In genomic region chr17:48119656-48120055, GRCm38 (mm10) we compare ENCODE assay signal across 7 mouse cellular contexts. TPM values are rescaled to one million over a fixed set of nuclear protein-coding genes. Genes with fewer than 3 reads are reported as not detected.
DNase-seq lines count a peak whose midpoint lies in the region; ATAC-seq and TF ChIP-seq lines count a peak whose summit lies in the region.

No protein-coding gene starts in this region.

- WGBS in hindbrain, postnatal 0 days: 20% methylated on average over 3 of the region's 3 CpGs
- WGBS in midbrain, embryonic 11.5 days: 23% methylated on average over 3 of the region's 3 CpGs

- ATAC-seq in hindbrain, postnatal 0 days: peak; percentile 73; the same call in 1 of the 2 replicates
- ATAC-seq in midbrain, embryonic 11.5 days (ENCODE audit: low FRiP score): peak; percentile 48; the same call in 1 of the 2 replicates

- H3K9ac ChIP-seq in hindbrain, postnatal 0 days (replicated peaks; ENCODE audit: low read length): no peak overlapping the region
- no peak overlapping the region for H3K9ac ChIP-seq in midbrain, embryonic 11.5 days (ENCODE audit: low read length)

- H3K27me3 ChIP-seq in hindbrain, postnatal 0 days (ENCODE audit: insufficient read depth, low read length): no peaks in the 10 kb centered on the region
- no peaks in the 10 kb centered on the region for H3K27me3 ChIP-seq in midbrain, embryonic 11.5 days (ENCODE audit: control insufficient read depth, insufficient read depth, low read length)

- no peaks in the 10 kb centered on the region for H3K4me1 ChIP-seq in hindbrain, postnatal 0 days (ENCODE audit: insufficient read depth, low read length)
- no peaks in the 10 kb centered on the region; the same call in 1 of the 2 replicates for H3K4me1 ChIP-seq in midbrain, embryonic 11.5 days (ENCODE audit: control insufficient read depth, insufficient read depth, low read length)

- no peak overlapping the region for H3K4me2 ChIP-seq in hindbrain, postnatal 0 days (ENCODE audit: low read depth, low read length)
- H3K4me2 ChIP-seq in midbrain, embryonic 11.5 days: no peak overlapping the region

- DNase-seq in NIH3T3 (ENCODE audit: low read depth): peak; percentile 81
- peak; percentile 82 for DNase-seq in c-Kit-positive CD71-negative TER-119-negative erythroid progenitor cells, embryonic 14.5 days (ENCODE audit: low read depth)
- DNase-seq in fibroblast of lung, adult 2 months (ENCODE audit: low read depth): peak; percentile 36
- peak; percentile 78 for DNase-seq in hindbrain, postnatal 0 days (ENCODE audit: low spot score)
- DNase-seq in left cerebral cortex, adult 18-20 months (ENCODE audit: low spot score in 2 of 2): peak; percentile 67 to 88
- DNase-seq in midbrain, embryonic 11.5 days (ENCODE audit: low spot score, missing footprints): peak; percentile 99
- DNase-seq in spleen, postnatal 14 days (ENCODE audit: low spot score in 2 of 2): peak; percentile 64 to 83

- no peaks in the 10 kb centered on the region for H3K36me3 ChIP-seq in hindbrain, postnatal 0 days (ENCODE audit: insufficient read depth, low read length)
- no peaks in the 10 kb centered on the region for H3K36me3 ChIP-seq in midbrain, embryonic 11.5 days (ENCODE audit: control insufficient read depth, insufficient read depth, low read length)

- no peak overlapping the region for H3K4me3 ChIP-seq in hindbrain, postnatal 0 days (ENCODE audit: low read length)
- no peak overlapping the region for H3K4me3 ChIP-seq in midbrain, embryonic 11.5 days (ENCODE audit: low read depth, low read length)

- H3K9me3 ChIP-seq in hindbrain, postnatal 0 days (ENCODE audit: low read length): no peaks in the 10 kb centered on the region
- H3K9me3 ChIP-seq in midbrain, embryonic 11.5 days (ENCODE audit: control insufficient read depth, low read length): no peaks in the 10 kb centered on the region

- peak; percentile 93 for TF ChIP-seq CTCF in hindbrain, postnatal 0 days (IDR thresholded peaks at IDR 0.05; ENCODE audit: low read depth)

- no peak overlapping the region for H3K27ac ChIP-seq in hindbrain, postnatal 0 days
- H3K27ac ChIP-seq in midbrain, embryonic 11.5 days (ENCODE audit: low read depth, low read length): no peak overlapping the region

RNA-seq across cellular contexts. Expression of gene 9830107B12Rik, which starts 26.4 kb away (rescaled TPM):
- not detected in 2 replicates for total RNA-seq in hindbrain, postnatal 0 days (2014; rRNA removed)
- not detected in 2 replicates for polyA plus RNA-seq in hindbrain, postnatal 0 days (2015; fragmentation: Nextera tagmentation; extraction: Ambion mirVana)
- total RNA-seq in left cerebral cortex, adult 18-20 months (2021): not detected
- not detected in 2 replicates for polyA plus RNA-seq in midbrain, embryonic 11.5 days (2014; fragmentation: Nextera tagmentation; extraction: Ambion mirVana)

RNA-seq across cellular contexts. Expression of gene 1700067P10Rik, which starts 30.5 kb away (rescaled TPM):
- not detected in 2 replicates for total RNA-seq in hindbrain, postnatal 0 days (2014; rRNA removed)
- 0.16 TPM in 1 of 2 replicates, not detected in the other for polyA plus RNA-seq in hindbrain, postnatal 0 days (2015; fragmentation: Nextera tagmentation; extraction: Ambion mirVana)
- not detected for total RNA-seq in left cerebral cortex, adult 18-20 months (2021)
- not detected in 2 replicates for polyA plus RNA-seq in midbrain, embryonic 11.5 days (2014; fragmentation: Nextera tagmentation; extraction: Ambion mirVana)

RNA-seq across cellular contexts. Expression of gene A530064D06Rik, which starts 47.4 kb away (rescaled TPM):
- total RNA-seq in hindbrain, postnatal 0 days (2014; rRNA removed): not detected in 2 replicates
- polyA plus RNA-seq in hindbrain, postnatal 0 days (2015; fragmentation: Nextera tagmentation; extraction: Ambion mirVana): not detected in 2 replicates
- total RNA-seq in left cerebral cortex, adult 18-20 months (2021): not detected
- polyA plus RNA-seq in midbrain, embryonic 11.5 days (2014; fragmentation: Nextera tagmentation; extraction: Ambion mirVana): not detected in 2 replicates

Comparison
In these comparisons a context has a peak if more than half of its experiments do, and no peak if none do; other contexts are left out.
1. DNase-seq: peak in every context shown above with its lines; median percentile 99 in midbrain, embryonic 11.5 days; 82 in c-Kit-positive CD71-negative TER-119-negative erythroid progenitor cells, embryonic 14.5 days; 81 in NIH3T3; 78 in hindbrain, postnatal 0 days; 78 in left cerebral cortex, adult 18-20 months; 74 in spleen, postnatal 14 days; 36 in fibroblast of lung, adult 2 months.